Mouse (Mus musculus): Measurements from ENCODE around the gene Sardh.

- TF ChIP-seq POLR2A (IDR thresholded peaks at IDR 0.05; ENCODE audit: borderline replicate concordance, extremely low read depth, insufficient read depth, insufficient read length, poor library complexity, severe bottlenecking) (no peak), CTCF (IDR thresholded peaks at IDR 0.05; ENCODE audit: borderline replicate concordance, extremely low read depth, insufficient read depth, insufficient read length) (no peak)
Measured at GRCm38 (mm10) chr2:27156596-27156995, 91.5 kb downstream of the Sardh start.

Measured in brain, embryonic 14.5 days (tissue).